Mouse (Mus musculus): ENCODE results near the gene Arl6ip6.

- TF ChIP-seq CTCF (IDR thresholded peaks at IDR 0.05; ENCODE audit: borderline replicate concordance, extremely low read depth, insufficient read depth, insufficient read length) (no peak), POLR2A (IDR thresholded peaks at IDR 0.05; ENCODE audit: borderline replicate concordance, extremely low read depth, insufficient read depth, insufficient read length, poor library complexity, severe bottlenecking) (no peak)
Measured at GRCm38 (mm10) chr2:53199203-53199602, 7.7 kb downstream of the Arl6ip6 start.
